Mouse (Mus musculus): ENCODE measurements around the gene Ncs1. TPM values are rescaled to one million over a fixed set of nuclear protein-coding genes. Genes with fewer than 3 reads are reported as not detected.

Gene Ncs1
- total RNA-seq (2014; fragmentation: Nextera tagmentation) (not detected in 2 replicates), total RNA-seq (2017) (0.05 TPM in 1 of 2 replicates, not detected in the other), polyA plus RNA-seq (2012) (not detected in 2 replicates)

- Histone ChIP-seq H3K27me3 (ENCODE audit: insufficient read depth, low read length) (peaks cover 33% of the 10 kb centered on the region), H3K9me3 (replicated peaks) (peaks cover 15% of the 10 kb centered on the region), H3K4me1 (ENCODE audit: insufficient read depth, low read depth, low read length) (no peaks in the 10 kb centered on the region), H3K4me3 (ENCODE audit: low read depth, low read length) (no peak within 1 kb of the TSS), H3K36me3 (replicated peaks) (no peaks in the 10 kb centered on the region)
- TF ChIP-seq CTCF (IDR thresholded peaks at IDR 0.05; ENCODE audit: low read depth, low read length), result no peak
- TF ChIP-seq TAL1 (conservative IDR thresholded peaks at IDR 0.05; ENCODE audit: low read depth, low read length), result no peak
- TF ChIP-seq GATA2 (IDR thresholded peaks at IDR 0.05; ENCODE audit: borderline replicate concordance, low read depth, low read length), result no peak
- no peak for TF ChIP-seq GATA1 (IDR thresholded peaks at IDR 0.05; ENCODE audit: borderline replicate concordance, low read length)
- no peak for TF ChIP-seq POLR2AphosphoS5 (IDR thresholded peaks at IDR 0.05; ENCODE audit: insufficient replicate concordance, low read depth, low read length)
- ATAC-seq (ENCODE audit: extremely low read depth, insufficient number of reproducible peaks, low FRiP score, poor library complexity, severe bottlenecking) (no peak), DNase-seq (ENCODE audit: low spot score) (no peak)
Observed at GRCm38 (mm10) chr2:31245491-31246141, at the start of gene Ncs1. Ncs1 (plus strand) TSS chr2:31245823.

- no peak for DNase-seq (ENCODE audit: low spot score)
- no peak for TF ChIP-seq POLR2AphosphoS5 (IDR thresholded peaks at IDR 0.05; ENCODE audit: insufficient replicate concordance, low read depth, low read length)
- no peak for TF ChIP-seq CTCF (IDR thresholded peaks at IDR 0.05; ENCODE audit: low read depth, low read length)
- no peak for TF ChIP-seq TAL1 (conservative IDR thresholded peaks at IDR 0.05; ENCODE audit: low read depth, low read length)
- TF ChIP-seq GATA2 (IDR thresholded peaks at IDR 0.05; ENCODE audit: borderline replicate concordance, low read depth, low read length), result no peak
- TF ChIP-seq GATA1 (IDR thresholded peaks at IDR 0.05; ENCODE audit: borderline replicate concordance, low read length), result no peak
- Histone ChIP-seq H3K4me1 (ENCODE audit: insufficient read depth, low read depth, low read length) (no peaks in the 10 kb centered on the region), H3K27me3 (ENCODE audit: insufficient read depth, low read length) (no peaks in the 10 kb centered on the region), H3K4me3 (ENCODE audit: low read depth, low read length) (no peak overlapping the region), H3K36me3 (replicated peaks) (peaks cover 93% of the 10 kb centered on the region), H3K9me3 (replicated peaks) (no peaks in the 10 kb centered on the region)
- ATAC-seq (ENCODE audit: extremely low read depth, insufficient number of reproducible peaks, low FRiP score, poor library complexity, severe bottlenecking), result no peak
Observed at GRCm38 (mm10) chr2:31198621-31199020, 47.0 kb upstream of the Ncs1 start.

- no peak for TF ChIP-seq TAL1 (conservative IDR thresholded peaks at IDR 0.05; ENCODE audit: low read depth, low read length)
- TF ChIP-seq GATA2 (IDR thresholded peaks at IDR 0.05; ENCODE audit: borderline replicate concordance, low read depth, low read length), result no peak
- no peak for TF ChIP-seq CTCF (IDR thresholded peaks at IDR 0.05; ENCODE audit: low read depth, low read length)
- no peak for TF ChIP-seq GATA1 (IDR thresholded peaks at IDR 0.05; ENCODE audit: borderline replicate concordance, low read length)
- no peak for TF ChIP-seq POLR2AphosphoS5 (IDR thresholded peaks at IDR 0.05; ENCODE audit: insufficient replicate concordance, low read depth, low read length)
Observed at GRCm38 (mm10) chr2:31200051-31200450, 45.6 kb upstream of the Ncs1 start.

GRCm38 (mm10) chr2:31201851-31202250 is 43.8 kb upstream of the Ncs1 start:
- no peaks in the 10 kb centered on the region for H3K4me1 ChIP-seq (ENCODE audit: insufficient read depth, low read depth, low read length)
- peaks cover 93% of the 10 kb centered on the region for H3K36me3 ChIP-seq (replicated peaks)
- no peak overlapping the region for H3K4me3 ChIP-seq (ENCODE audit: low read depth, low read length)
- no peaks in the 10 kb centered on the region for H3K27me3 ChIP-seq (ENCODE audit: insufficient read depth, low read length)
- TF ChIP-seq CTCF (IDR thresholded peaks at IDR 0.05; ENCODE audit: low read depth, low read length) (no peak), TAL1 (conservative IDR thresholded peaks at IDR 0.05; ENCODE audit: low read depth, low read length) (no peak), POLR2AphosphoS5 (IDR thresholded peaks at IDR 0.05; ENCODE audit: insufficient replicate concordance, low read depth, low read length) (no peak), GATA2 (IDR thresholded peaks at IDR 0.05; ENCODE audit: borderline replicate concordance, low read depth, low read length) (no peak), GATA1 (IDR thresholded peaks at IDR 0.05; ENCODE audit: borderline replicate concordance, low read length) (no peak)
- H3K9me3 ChIP-seq (replicated peaks), result no peaks in the 10 kb centered on the region
- DNase-seq (ENCODE audit: low spot score) (no peak), ATAC-seq (ENCODE audit: extremely low read depth, insufficient number of reproducible peaks, low FRiP score, poor library complexity, severe bottlenecking) (no peak)

More at GRCm38 (mm10) chr2:31200051-31200450, 45.6 kb upstream of the Ncs1 start:
- DNase-seq (ENCODE audit: low spot score) (no peak), ATAC-seq (ENCODE audit: extremely low read depth, insufficient number of reproducible peaks, low FRiP score, poor library complexity, severe bottlenecking) (no peak)
- H3K9me3 ChIP-seq (replicated peaks), result no peaks in the 10 kb centered on the region
- no peaks in the 10 kb centered on the region for H3K27me3 ChIP-seq (ENCODE audit: insufficient read depth, low read length)
- no peaks in the 10 kb centered on the region for H3K4me1 ChIP-seq (ENCODE audit: insufficient read depth, low read depth, low read length)
- H3K36me3 ChIP-seq (replicated peaks), result peaks cover 93% of the 10 kb centered on the region
- H3K4me3 ChIP-seq (ENCODE audit: low read depth, low read length), result no peak overlapping the region

GRCm38 (mm10) chr2:31202357-31202756 is 43.3 kb upstream of the Ncs1 start:
- H3K9me3 ChIP-seq (replicated peaks), result no peaks in the 10 kb centered on the region
- no peaks in the 10 kb centered on the region for H3K27me3 ChIP-seq (ENCODE audit: insufficient read depth, low read length)
- peaks cover 93% of the 10 kb centered on the region for H3K36me3 ChIP-seq (replicated peaks)
- TF ChIP-seq CTCF (IDR thresholded peaks at IDR 0.05; ENCODE audit: low read depth, low read length), result no peak
- no peak for TF ChIP-seq POLR2AphosphoS5 (IDR thresholded peaks at IDR 0.05; ENCODE audit: insufficient replicate concordance, low read depth, low read length)
- TF ChIP-seq GATA2 (IDR thresholded peaks at IDR 0.05; ENCODE audit: borderline replicate concordance, low read depth, low read length), result no peak
- no peak for TF ChIP-seq TAL1 (conservative IDR thresholded peaks at IDR 0.05; ENCODE audit: low read depth, low read length)
- TF ChIP-seq GATA1 (IDR thresholded peaks at IDR 0.05; ENCODE audit: borderline replicate concordance, low read length), result no peak
- H3K4me1 ChIP-seq (ENCODE audit: insufficient read depth, low read depth, low read length), result no peaks in the 10 kb centered on the region
- ATAC-seq (ENCODE audit: extremely low read depth, insufficient number of reproducible peaks, low FRiP score, poor library complexity, severe bottlenecking) (no peak), DNase-seq (ENCODE audit: low spot score) (no peak)
- H3K4me3 ChIP-seq (ENCODE audit: low read depth, low read length), result no peak overlapping the region

GRCm38 (mm10) chr2:31202956-31203355 is 42.7 kb upstream of the Ncs1 start:
- Histone ChIP-seq H3K4me1 (ENCODE audit: insufficient read depth, low read depth, low read length) (no peaks in the 10 kb centered on the region), H3K9me3 (replicated peaks) (no peaks in the 10 kb centered on the region), H3K36me3 (replicated peaks) (peaks cover 93% of the 10 kb centered on the region), H3K27me3 (ENCODE audit: insufficient read depth, low read length) (no peaks in the 10 kb centered on the region), H3K4me3 (ENCODE audit: low read depth, low read length) (no peak overlapping the region)
- TF ChIP-seq GATA2 (IDR thresholded peaks at IDR 0.05; ENCODE audit: borderline replicate concordance, low read depth, low read length) (no peak), CTCF (IDR thresholded peaks at IDR 0.05; ENCODE audit: low read depth, low read length) (no peak), TAL1 (conservative IDR thresholded peaks at IDR 0.05; ENCODE audit: low read depth, low read length) (no peak), POLR2AphosphoS5 (IDR thresholded peaks at IDR 0.05; ENCODE audit: insufficient replicate concordance, low read depth, low read length) (no peak), GATA1 (IDR thresholded peaks at IDR 0.05; ENCODE audit: borderline replicate concordance, low read length) (no peak)
- DNase-seq (ENCODE audit: low spot score) (no peak), ATAC-seq (ENCODE audit: extremely low read depth, insufficient number of reproducible peaks, low FRiP score, poor library complexity, severe bottlenecking) (no peak)
